Mouse (Mus musculus): Measurements from ENCODE around the gene Ap5s1. TPM values are rescaled to one million over a fixed set of nuclear protein-coding genes. Genes with fewer than 3 reads are reported as not detected.
A peak's percentile ranks its signal among the peaks of the same experiment; 100 is the strongest.

Gene Ap5s1
- polyA plus RNA-seq, 1 experiment from 2014 or later = 37.3 TPM

GRCm38 (mm10) chr2:131167984-131168383 lies 38.9 kb upstream of the Ap5s1 start:
- ATAC-seq = no peak
- no peaks in the 10 kb centered on the region for H3K9me3 ChIP-seq (ENCODE audit: control insufficient read depth)
- no peak overlapping the region for H3K4me2 ChIP-seq (replicated peaks; ENCODE audit: low read depth)
- no peak overlapping the region for H3K9ac ChIP-seq (ENCODE audit: low read depth, low read length)
- H3K27me3 ChIP-seq (replicated peaks; ENCODE audit: control insufficient read depth, insufficient read depth, low read length) = no peaks in the 10 kb centered on the region
- no peaks in the 10 kb centered on the region; the same call in 1 of the 2 replicates for H3K4me1 ChIP-seq (replicated peaks; ENCODE audit: control insufficient read depth, insufficient read depth, low read length)
- no peak for TF ChIP-seq CTCF (IDR thresholded peaks at IDR 0.05; ENCODE audit: low read depth)
- WGBS = 63% methylated on average over 6 of the region's 6 CpGs
- H3K27ac ChIP-seq (ENCODE audit: low read depth, low read length) = no peak overlapping the region
- H3K4me3 ChIP-seq (ENCODE audit: low read depth, low read length) = no peak overlapping the region
- H3K36me3 ChIP-seq (ENCODE audit: control insufficient read depth, insufficient read depth) = no peaks in the 10 kb centered on the region; the same call in 1 of the 2 replicates

GRCm38 (mm10) chr2:131168914-131169313 lies 38.0 kb upstream of the Ap5s1 start:
- ATAC-seq = no peak
- Histone ChIP-seq H3K9me3 (ENCODE audit: control insufficient read depth) (no peaks in the 10 kb centered on the region), H3K4me1 (replicated peaks; ENCODE audit: control insufficient read depth, insufficient read depth, low read length) (no peaks in the 10 kb centered on the region; the same call in 1 of the 2 replicates), H3K27me3 (replicated peaks; ENCODE audit: control insufficient read depth, insufficient read depth, low read length) (no peaks in the 10 kb centered on the region), H3K36me3 (ENCODE audit: control insufficient read depth, insufficient read depth) (no peaks in the 10 kb centered on the region; the same call in 1 of the 2 replicates), H3K4me2 (replicated peaks; ENCODE audit: low read depth) (no peak overlapping the region), H3K9ac (ENCODE audit: low read depth, low read length) (no peak overlapping the region), H3K27ac (ENCODE audit: low read depth, low read length) (no peak overlapping the region), H3K4me3 (ENCODE audit: low read depth, low read length) (no peak overlapping the region)
- WGBS = 57% methylated on average over 1 of the region's 1 CpGs
- no peak for TF ChIP-seq CTCF (IDR thresholded peaks at IDR 0.05; ENCODE audit: low read depth)

- ATAC-seq = no peak
- Histone ChIP-seq H3K27me3 (replicated peaks; ENCODE audit: control insufficient read depth, insufficient read depth, low read length) (no peaks in the 10 kb centered on the region), H3K9ac (ENCODE audit: low read depth, low read length) (no peak overlapping the region), H3K4me2 (replicated peaks; ENCODE audit: low read depth) (peak overlapping the region; percentile 58), H3K27ac (ENCODE audit: low read depth, low read length) (no peak overlapping the region), H3K4me1 (replicated peaks; ENCODE audit: control insufficient read depth, insufficient read depth, low read length) (peaks cover 11% of the 10 kb centered on the region; the same call in 1 of the 2 replicates), H3K4me3 (ENCODE audit: low read depth, low read length) (no peak overlapping the region), H3K9me3 (ENCODE audit: control insufficient read depth) (no peaks in the 10 kb centered on the region), H3K36me3 (ENCODE audit: control insufficient read depth, insufficient read depth) (no peaks in the 10 kb centered on the region; the same call in 1 of the 2 replicates)
- no peak for TF ChIP-seq CTCF (IDR thresholded peaks at IDR 0.05; ENCODE audit: low read depth)
- WGBS = 38% methylated on average over 9 of the region's 9 CpGs
These were observed 35.9 kb upstream of the Ap5s1 start for GRCm38 (mm10) chr2:131170936-131171335.

GRCm38 (mm10) chr2:131171401-131172104 lies 35.3 kb upstream of the Ap5s1 start:
- H3K4me1 ChIP-seq (replicated peaks; ENCODE audit: control insufficient read depth, insufficient read depth, low read length) = peaks cover 16% of the 10 kb centered on the region; the same call in 1 of the 2 replicates
- no peak overlapping the region for H3K27ac ChIP-seq (ENCODE audit: low read depth, low read length)
- no peaks in the 10 kb centered on the region for H3K27me3 ChIP-seq (replicated peaks; ENCODE audit: control insufficient read depth, insufficient read depth, low read length)
- peak; percentile 34; the same call in 1 of the 2 replicates for TF ChIP-seq CTCF (IDR thresholded peaks at IDR 0.05; ENCODE audit: low read depth)
- H3K36me3 ChIP-seq (ENCODE audit: control insufficient read depth, insufficient read depth) = no peaks in the 10 kb centered on the region; the same call in 1 of the 2 replicates
- no peaks in the 10 kb centered on the region for H3K9me3 ChIP-seq (ENCODE audit: control insufficient read depth)
- H3K4me2 ChIP-seq (replicated peaks; ENCODE audit: low read depth) = peak overlapping the region; percentile 58
- H3K4me3 ChIP-seq (ENCODE audit: low read depth, low read length) = peak overlapping the region; percentile 7; the same call in 1 of the 2 replicates
- no peak overlapping the region for H3K9ac ChIP-seq (ENCODE audit: low read depth, low read length)
- WGBS = 28% methylated on average over 43 of the region's 43 CpGs
- no peak for ATAC-seq

GRCm38 (mm10) chr2:131172322-131172721 lies 34.6 kb upstream of the Ap5s1 start:
- TF ChIP-seq CTCF (IDR thresholded peaks at IDR 0.05; ENCODE audit: low read depth) = no peak
- H3K27ac ChIP-seq (ENCODE audit: low read depth, low read length) = no peak overlapping the region; the same call in 1 of the 2 replicates
- no peak overlapping the region for H3K4me3 ChIP-seq (ENCODE audit: low read depth, low read length)
- peaks cover 16% of the 10 kb centered on the region; the same call in 1 of the 2 replicates for H3K4me1 ChIP-seq (replicated peaks; ENCODE audit: control insufficient read depth, insufficient read depth, low read length)
- ATAC-seq = no peak
- H3K9ac ChIP-seq (ENCODE audit: low read depth, low read length) = no peak overlapping the region
- H3K4me2 ChIP-seq (replicated peaks; ENCODE audit: low read depth) = no peak overlapping the region
- no peaks in the 10 kb centered on the region; the same call in 1 of the 2 replicates for H3K36me3 ChIP-seq (ENCODE audit: control insufficient read depth, insufficient read depth)
- 62% methylated on average over 9 of the region's 9 CpGs for WGBS
- no peaks in the 10 kb centered on the region for H3K9me3 ChIP-seq (ENCODE audit: control insufficient read depth)
- H3K27me3 ChIP-seq (replicated peaks; ENCODE audit: control insufficient read depth, insufficient read depth, low read length) = no peaks in the 10 kb centered on the region

GRCm38 (mm10) chr2:131174700-131175099 lies 32.2 kb upstream of the Ap5s1 start:
- ATAC-seq = no peak
- Histone ChIP-seq H3K9me3 (ENCODE audit: control insufficient read depth) (no peaks in the 10 kb centered on the region), H3K27me3 (replicated peaks; ENCODE audit: control insufficient read depth, insufficient read depth, low read length) (no peaks in the 10 kb centered on the region), H3K4me1 (replicated peaks; ENCODE audit: control insufficient read depth, insufficient read depth, low read length) (peaks cover 20% of the 10 kb centered on the region), H3K27ac (ENCODE audit: low read depth, low read length) (no peak overlapping the region), H3K4me3 (ENCODE audit: low read depth, low read length) (peak overlapping the region; percentile 32), H3K9ac (ENCODE audit: low read depth, low read length) (no peak overlapping the region), H3K36me3 (ENCODE audit: control insufficient read depth, insufficient read depth) (no peaks in the 10 kb centered on the region; the same call in 1 of the 2 replicates), H3K4me2 (replicated peaks; ENCODE audit: low read depth) (peak overlapping the region; percentile 78)
- TF ChIP-seq CTCF (IDR thresholded peaks at IDR 0.05; ENCODE audit: low read depth) = no peak
- WGBS = 5% methylated on average over 11 of the region's 11 CpGs

All from intestine, postnatal 0 days (tissue).